Comparison of ENCODE assay signal across 8 mouse cellular contexts in the genomic region with DNA sequence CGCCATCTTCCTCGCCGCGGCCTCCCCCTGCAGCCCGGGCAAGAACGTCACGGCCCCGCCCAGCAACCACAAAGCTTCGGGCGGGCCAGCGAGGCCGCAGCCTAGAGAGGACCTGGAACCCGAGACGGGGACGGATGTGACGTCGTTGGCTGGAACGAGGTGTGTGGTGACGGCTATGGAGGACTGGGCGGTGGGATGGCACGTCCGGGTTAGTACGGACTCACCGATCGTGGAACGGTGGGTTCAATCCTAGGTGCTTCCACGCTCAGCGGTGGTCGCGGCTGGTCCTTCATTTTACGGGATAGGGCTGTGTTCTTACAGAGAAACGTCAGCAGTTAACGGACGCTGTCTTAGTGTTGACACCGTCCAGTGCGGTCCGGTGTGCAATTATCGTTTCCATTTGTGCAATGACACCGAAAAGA. TPM values are rescaled to one million over a fixed set of nuclear protein-coding genes. Genes with fewer than 3 reads are reported as not detected.
DNase-seq lines count a peak whose midpoint lies in the region; ATAC-seq lines count a peak whose summit lies in the region.

A gene (minus strand): TSS at position 79 of the 422 bp plus-strand sequence.

- peaks cover 26% of the 10 kb centered on the region for H3K36me3 ChIP-seq in hindbrain, embryonic 15.5 days

- H3K9ac ChIP-seq in hindbrain, embryonic 15.5 days: peak within 1 kb of the TSS; percentile 94

- H3K4me1 ChIP-seq in hindbrain, embryonic 15.5 days (replicated peaks): peaks cover 25% of the 10 kb centered on the region

- peak within 1 kb of the TSS; percentile 93 for H3K27ac ChIP-seq in hindbrain, embryonic 15.5 days (replicated peaks)

- peak; percentile 97 for DNase-seq in T-cell, adult 2 months (ENCODE audit: low spot score)
- peak; percentile 97 to 98 for DNase-seq in cerebellum, postnatal 36 days
- peak; percentile 98 for DNase-seq in frontal cortex, postnatal 36 days (ENCODE audit: low spot score in 2 of 2)
- peak; percentile 95 for DNase-seq in left cerebral cortex, adult 11 months (ENCODE audit: low spot score)
- peak; percentile 98 for DNase-seq in lung, postnatal 4 days
- DNase-seq in retina, postnatal 7 days (ENCODE audit: low read depth, low spot score): peak; percentile 97
- DNase-seq in urinary bladder, adult 2 months (ENCODE audit: low spot score): peak; percentile 94

- peak within 1 kb of the TSS; percentile 95 for H3K4me3 ChIP-seq in hindbrain, embryonic 15.5 days

- no peaks in the 10 kb centered on the region for H3K27me3 ChIP-seq in hindbrain, embryonic 15.5 days

- no peaks in the 10 kb centered on the region for H3K9me3 ChIP-seq in hindbrain, embryonic 15.5 days

- 0% methylated on average over 39 of the region's 39 CpGs for WGBS in hindbrain, embryonic 15.5 days

- peak; percentile 100 for ATAC-seq in hindbrain, embryonic 15.5 days (ENCODE audit: low FRiP score, low read depth)

- peak within 1 kb of the TSS; percentile 77 for H3K4me2 ChIP-seq in hindbrain, embryonic 15.5 days

RNA-seq across cellular contexts. Expression of the gene that starts here (rescaled TPM):
- polyA plus RNA-seq in hindbrain, embryonic 15.5 days (2015; fragmentation: Nextera tagmentation; extraction: Ambion mirVana): 193 and 199 TPM in 2 replicates
- 79.2 and 94.9 TPM in 2 replicates for polyA plus RNA-seq in urinary bladder, adult 2 months (2012; rRNA removed)

Comparison
In these comparisons a context has a peak if more than half of its experiments do, and no peak if none do; other contexts are left out.
1. Peak in every context shown above with its lines: DNase-seq, ATAC-seq, H3K4me3 ChIP-seq and H3K27ac ChIP-seq.